Mouse (Mus musculus) thymus, adult 2 months (tissue): Measurements from ENCODE around the gene Bid.

ENCODE experiments used
- CTCF ChIP-seq: fragments of 200-500 bp; IDR thresholded peaks from 2 replicates; pipeline ENCODE4 v1.5.1; 2012; ENCODE audit warnings: mild to moderate bottlenecking, control low read depth, low read length, moderate library complexity, borderline replicate concordance; ENCODE audit not compliant: control insufficient read depth, poor library complexity, insufficient read depth; ENCODE audit errors: extremely low read depth
- POLR2A ChIP-seq: fragments of 200-500 bp; IDR thresholded peaks from 2 replicates; pipeline ENCODE4 v1.6.1; 2012; ENCODE audit warnings: mild to moderate bottlenecking, low read length, control low read depth, moderate library complexity; ENCODE audit not compliant: control insufficient read depth, poor library complexity, insufficient read depth; ENCODE audit errors: extremely low read depth

DNA sequence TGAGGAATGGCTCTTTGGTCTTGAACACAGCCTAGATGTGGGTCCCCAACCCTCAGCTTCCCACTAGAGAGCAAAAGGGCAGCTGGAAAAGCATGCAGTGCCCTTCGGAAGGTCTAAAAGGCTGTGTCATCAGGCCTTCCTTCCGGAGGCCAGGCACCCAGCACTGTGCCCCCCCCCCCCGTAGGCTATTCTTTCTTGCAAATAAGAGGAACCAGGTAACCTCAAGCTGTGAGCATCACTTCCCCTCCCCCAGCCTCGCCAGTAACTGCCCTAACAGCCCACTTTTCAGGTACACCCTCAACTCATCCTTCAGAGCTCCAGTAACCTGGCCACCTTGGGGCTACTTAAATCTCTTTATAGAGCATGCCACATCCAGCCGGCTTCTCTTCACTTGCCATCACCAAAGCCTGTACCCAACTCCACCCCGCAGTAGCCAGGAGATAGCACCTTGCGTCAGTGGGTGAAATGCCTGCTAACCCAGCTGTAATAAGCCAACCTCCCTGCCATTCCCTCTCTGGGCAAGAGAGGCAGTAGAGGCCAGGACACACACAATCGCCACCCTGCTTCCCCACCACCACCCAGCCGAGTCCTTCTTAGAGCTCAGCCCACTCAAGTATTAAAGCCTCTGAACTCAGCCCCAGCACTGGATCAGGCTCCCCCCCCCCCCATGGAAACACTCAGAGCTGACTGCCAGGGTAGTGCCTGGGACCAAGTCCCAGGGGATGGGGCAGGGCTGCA is 1.6 kb downstream of the Bid start:
- 0 out of 2 replicates have a peak, but pooled peaks have one; percentile 36 for TF ChIP-seq CTCF
- TF ChIP-seq POLR2A: no peak
